Mouse (Mus musculus): ENCODE data around the gene Immt. TPM values are rescaled to one million over a fixed set of nuclear protein-coding genes. Genes with fewer than 3 reads are reported as not detected.

Immt gene
- polyA plus RNA-seq, 1 experiment from 2014 or later = 88.9 TPM

- Histone ChIP-seq H3K9ac (replicated peaks; ENCODE audit: low read depth) (no peak overlapping the region), H3K4me2 (replicated peaks; ENCODE audit: low read depth, low read length) (no peak overlapping the region), H3K27me3 (replicated peaks; ENCODE audit: insufficient read depth, low read length) (no peaks in the 10 kb centered on the region), H3K4me1 (ENCODE audit: insufficient read depth, low read depth, low read length) (no peaks in the 10 kb centered on the region), H3K36me3 (ENCODE audit: insufficient read depth, low read length) (no peaks in the 10 kb centered on the region), H3K27ac (ENCODE audit: low read length) (no peak overlapping the region), H3K9me3 (ENCODE audit: low read length) (no peaks in the 10 kb centered on the region), H3K4me3 (ENCODE audit: low read depth, low read length) (no peak overlapping the region)
- no peak for ATAC-seq
- WGBS = 75% methylated on average over 10 of the region's 10 CpGs
- no peak for TF ChIP-seq EP300 (IDR thresholded peaks at IDR 0.05)
- no peak for TF ChIP-seq CTCF (IDR thresholded peaks at IDR 0.05)
- no peak for DNase-seq (ENCODE audit: low spot score)
Observed at GRCm38 (mm10) chr6:71801714-71802094, 29.4 kb upstream of the Immt start.

- H3K27ac ChIP-seq (ENCODE audit: low read length) = no peak overlapping the region
- no peak for ATAC-seq
Observed at GRCm38 (mm10) chr6:71803609-71804008, 27.5 kb upstream of the Immt start.

GRCm38 (mm10) chr6:71804061-71804829 is 26.9 kb upstream of the Immt start:
- H3K27me3 ChIP-seq (replicated peaks; ENCODE audit: insufficient read depth, low read length) = no peaks in the 10 kb centered on the region
- WGBS = 21% methylated on average over 12 of the region's 12 CpGs
- ATAC-seq (peak; percentile 90), DNase-seq (ENCODE audit: low spot score) (peak; percentile 91)
- H3K27ac ChIP-seq (ENCODE audit: low read length) = no peak overlapping the region
- H3K9me3 ChIP-seq (ENCODE audit: low read length) = no peaks in the 10 kb centered on the region
- H3K9ac ChIP-seq (replicated peaks; ENCODE audit: low read depth) = no peak overlapping the region
- H3K36me3 ChIP-seq (ENCODE audit: insufficient read depth, low read length) = no peaks in the 10 kb centered on the region
- no peak overlapping the region for H3K4me3 ChIP-seq (ENCODE audit: low read depth, low read length)
- H3K4me1 ChIP-seq (ENCODE audit: insufficient read depth, low read depth, low read length) = no peaks in the 10 kb centered on the region
- H3K4me2 ChIP-seq (replicated peaks; ENCODE audit: low read depth, low read length) = no peak overlapping the region
- TF ChIP-seq CTCF (IDR thresholded peaks at IDR 0.05) (peak; percentile 99), EP300 (IDR thresholded peaks at IDR 0.05) (no peak)

More at GRCm38 (mm10) chr6:71803609-71804008, 27.5 kb upstream of the Immt start:
- Histone ChIP-seq H3K36me3 (ENCODE audit: insufficient read depth, low read length) (no peaks in the 10 kb centered on the region), H3K9me3 (ENCODE audit: low read length) (no peaks in the 10 kb centered on the region), H3K4me2 (replicated peaks; ENCODE audit: low read depth, low read length) (no peak overlapping the region), H3K4me3 (ENCODE audit: low read depth, low read length) (no peak overlapping the region), H3K9ac (replicated peaks; ENCODE audit: low read depth) (no peak overlapping the region), H3K27me3 (replicated peaks; ENCODE audit: insufficient read depth, low read length) (no peaks in the 10 kb centered on the region), H3K4me1 (ENCODE audit: insufficient read depth, low read depth, low read length) (no peaks in the 10 kb centered on the region)
- DNase-seq (ENCODE audit: low spot score) = no peak
- 92% methylated on average over 1 of the region's 1 CpGs for whole genome bisulfite sequencing
- no peak for TF ChIP-seq EP300 (IDR thresholded peaks at IDR 0.05)
- TF ChIP-seq CTCF (IDR thresholded peaks at IDR 0.05) = no peak

- no peak for TF ChIP-seq CTCF (IDR thresholded peaks at IDR 0.05)
- TF ChIP-seq EP300 (IDR thresholded peaks at IDR 0.05) = no peak
- Histone ChIP-seq H3K36me3 (ENCODE audit: insufficient read depth, low read length) (no peaks in the 10 kb centered on the region), H3K4me2 (replicated peaks; ENCODE audit: low read depth, low read length) (no peak overlapping the region), H3K9ac (replicated peaks; ENCODE audit: low read depth) (no peak overlapping the region), H3K4me3 (ENCODE audit: low read depth, low read length) (no peak overlapping the region), H3K4me1 (ENCODE audit: insufficient read depth, low read depth, low read length) (no peaks in the 10 kb centered on the region), H3K9me3 (ENCODE audit: low read length) (no peaks in the 10 kb centered on the region), H3K27ac (ENCODE audit: low read length) (no peak overlapping the region), H3K27me3 (replicated peaks; ENCODE audit: insufficient read depth, low read length) (no peaks in the 10 kb centered on the region)
- no peak for ATAC-seq
- DNase-seq (ENCODE audit: low spot score) = no peak
- 74% methylated on average over 1 of the region's 1 CpGs for WGBS
Observed at GRCm38 (mm10) chr6:71806713-71807112, 24.4 kb upstream of the Immt start.

GRCm38 (mm10) chr6:71809890-71810289 is 21.2 kb upstream of the Immt start:
- H3K4me1 ChIP-seq (ENCODE audit: insufficient read depth, low read depth, low read length) = no peaks in the 10 kb centered on the region
- no peak overlapping the region for H3K4me2 ChIP-seq (replicated peaks; ENCODE audit: low read depth, low read length)
- H3K4me3 ChIP-seq (ENCODE audit: low read depth, low read length) = no peak overlapping the region
- DNase-seq (ENCODE audit: low spot score) (no peak), ATAC-seq (no peak)
- no peak overlapping the region for H3K9ac ChIP-seq (replicated peaks; ENCODE audit: low read depth)
- H3K36me3 ChIP-seq (ENCODE audit: insufficient read depth, low read length) = no peaks in the 10 kb centered on the region
- H3K27me3 ChIP-seq (replicated peaks; ENCODE audit: insufficient read depth, low read length) = no peaks in the 10 kb centered on the region
- TF ChIP-seq EP300 (IDR thresholded peaks at IDR 0.05) (no peak), CTCF (IDR thresholded peaks at IDR 0.05) (no peak)
- H3K27ac ChIP-seq (ENCODE audit: low read length) = no peak overlapping the region
- WGBS = 41% methylated on average over 9 of the region's 9 CpGs
- H3K9me3 ChIP-seq (ENCODE audit: low read length) = no peaks in the 10 kb centered on the region

GRCm38 (mm10) chr6:71812820-71813219 is 18.3 kb upstream of the Immt start:
- Histone ChIP-seq H3K27ac (ENCODE audit: low read length) (no peak overlapping the region), H3K4me3 (ENCODE audit: low read depth, low read length) (no peak overlapping the region), H3K27me3 (replicated peaks; ENCODE audit: insufficient read depth, low read length) (no peaks in the 10 kb centered on the region), H3K4me1 (ENCODE audit: insufficient read depth, low read depth, low read length) (no peaks in the 10 kb centered on the region), H3K36me3 (ENCODE audit: insufficient read depth, low read length) (peaks cover 11% of the 10 kb centered on the region; the same call in 1 of the 2 replicates), H3K9ac (replicated peaks; ENCODE audit: low read depth) (no peak overlapping the region), H3K4me2 (replicated peaks; ENCODE audit: low read depth, low read length) (no peak overlapping the region), H3K9me3 (ENCODE audit: low read length) (no peaks in the 10 kb centered on the region)
- ATAC-seq (no peak), DNase-seq (ENCODE audit: low spot score) (no peak)
- WGBS = 79% methylated on average over 2 of the region's 2 CpGs
- TF ChIP-seq EP300 (IDR thresholded peaks at IDR 0.05) = no peak
- TF ChIP-seq CTCF (IDR thresholded peaks at IDR 0.05) = no peak

Measured in lung, postnatal 0 days (tissue).